Mouse (Mus musculus) fat pad, adult 2 months (tissue): ENCODE results near the gene Trappc2l.

ENCODE experiments used
- DNase-seq: peaks from one replicate; pipeline ENCODE4 v3.0.0-alpha.2; 2011; ENCODE audit warnings: low read depth, low spot score; ENCODE audit errors: extremely low read depth

The Trappc2l gene

DNA sequence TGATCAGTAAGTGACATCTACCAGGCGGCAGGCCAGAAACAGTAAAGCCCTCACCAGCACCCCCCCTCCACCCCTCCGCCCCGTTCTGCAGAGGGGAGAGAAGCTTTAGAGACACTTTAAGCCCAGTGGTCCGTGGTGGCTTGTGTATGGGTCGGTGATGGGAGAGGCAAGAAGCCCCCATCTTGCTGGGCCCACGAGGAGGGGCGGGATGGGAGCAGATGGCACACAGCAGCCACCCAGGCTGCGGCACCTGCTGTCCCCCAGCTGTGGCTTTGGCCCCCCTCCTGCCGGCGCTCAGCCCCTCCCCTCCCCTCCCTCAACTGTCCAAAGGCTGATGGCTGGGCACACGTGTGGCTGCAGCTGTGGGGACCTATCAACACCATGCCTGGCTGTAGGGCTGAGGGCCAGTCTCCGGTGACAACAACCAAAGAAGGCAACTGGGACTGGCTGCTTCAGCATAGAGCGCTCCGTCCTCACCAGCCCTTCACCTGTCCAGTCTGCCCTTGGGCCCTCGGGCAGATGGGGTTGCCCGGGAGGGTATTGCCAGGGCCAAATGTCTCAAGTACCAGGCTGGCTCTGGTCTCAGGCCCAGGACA, 40.0 kb downstream of the Trappc2l start:
- DNase-seq = no peak

DNA sequence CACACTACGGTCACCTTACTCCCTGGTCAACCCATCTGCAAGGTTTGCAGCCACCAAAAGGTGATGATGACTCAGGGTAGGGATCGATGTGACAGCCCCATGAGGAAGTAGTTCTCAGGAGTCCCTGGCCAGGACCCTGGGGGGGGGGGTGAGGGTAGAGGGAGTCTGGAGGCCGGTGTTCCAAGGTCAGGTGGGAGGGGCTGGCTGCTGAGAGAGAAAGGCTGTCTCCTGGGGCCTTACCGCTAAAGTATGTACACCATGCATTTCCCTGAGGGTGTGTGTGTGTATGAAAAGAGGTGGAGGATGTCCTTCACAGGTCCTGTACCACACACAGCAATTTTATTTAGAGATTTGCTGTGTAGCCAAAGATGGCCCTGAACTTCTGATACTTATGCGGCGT, 41.2 kb downstream of the Trappc2l start:
- DNase-seq = no peak

DNA sequence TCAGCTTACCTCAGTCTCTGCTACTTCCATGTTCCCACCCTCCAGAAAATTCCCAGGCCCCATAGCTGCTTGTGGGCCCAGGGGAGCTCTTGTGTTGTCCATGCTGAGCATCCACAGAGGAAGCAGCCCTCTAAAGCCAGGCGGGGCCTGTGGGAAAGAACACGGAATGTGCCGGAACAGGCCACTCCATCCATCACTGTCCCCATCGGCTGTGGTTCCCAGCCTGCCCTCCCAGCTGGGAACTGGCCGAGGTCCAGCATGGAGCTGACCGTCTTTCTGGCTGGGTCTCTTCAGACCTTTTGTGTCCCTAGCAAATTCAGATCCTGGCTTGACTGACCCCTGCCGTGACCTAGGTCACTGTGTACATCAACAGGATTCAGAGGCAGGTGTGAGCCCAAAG, 43.3 kb downstream of the Trappc2l start:
- no peak for DNase-seq

DNA sequence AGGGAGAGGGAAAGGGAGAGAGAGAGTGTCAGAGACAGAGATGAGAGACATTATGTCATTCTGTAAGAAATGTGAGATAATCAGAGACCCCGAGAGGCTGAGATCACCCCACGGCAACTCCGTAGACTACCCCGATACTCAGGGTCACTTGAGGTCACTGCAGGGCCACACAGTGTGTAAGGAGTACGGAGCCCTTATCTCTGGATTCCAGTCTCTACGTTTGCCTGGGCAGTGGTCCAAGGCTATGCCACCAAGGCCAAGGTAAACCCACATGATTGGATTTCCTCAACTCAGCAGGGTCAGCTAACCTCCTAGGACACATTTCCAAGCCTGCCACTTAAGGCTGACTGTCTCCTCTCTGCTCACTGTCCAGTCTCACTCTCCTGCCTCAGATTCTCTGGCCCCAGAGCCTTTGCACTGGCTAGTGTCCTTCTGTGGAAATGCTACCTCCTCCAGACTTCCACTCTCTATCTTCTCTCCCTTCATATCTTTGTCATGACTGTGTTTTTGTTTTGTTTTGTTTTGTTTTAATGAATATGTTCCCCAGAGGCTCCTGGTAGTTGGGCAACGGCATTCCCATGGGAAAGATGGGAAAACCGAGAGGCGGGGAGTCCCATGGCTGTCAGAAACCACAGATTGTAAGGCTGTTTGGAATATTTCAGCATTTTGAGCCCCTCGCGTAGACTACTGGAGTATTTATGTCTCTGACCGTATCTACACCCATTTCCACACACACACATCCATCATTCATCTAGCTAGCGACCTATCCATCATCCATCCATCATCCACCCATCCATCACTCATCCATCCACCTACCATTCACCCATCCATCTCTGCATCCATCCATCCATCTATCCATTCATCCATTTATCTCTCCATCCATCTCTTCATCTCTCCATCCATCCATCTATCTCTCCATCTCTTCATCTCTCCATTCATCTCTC, 44.9 kb downstream of the Trappc2l start:
- DNase-seq = no peak

DNA sequence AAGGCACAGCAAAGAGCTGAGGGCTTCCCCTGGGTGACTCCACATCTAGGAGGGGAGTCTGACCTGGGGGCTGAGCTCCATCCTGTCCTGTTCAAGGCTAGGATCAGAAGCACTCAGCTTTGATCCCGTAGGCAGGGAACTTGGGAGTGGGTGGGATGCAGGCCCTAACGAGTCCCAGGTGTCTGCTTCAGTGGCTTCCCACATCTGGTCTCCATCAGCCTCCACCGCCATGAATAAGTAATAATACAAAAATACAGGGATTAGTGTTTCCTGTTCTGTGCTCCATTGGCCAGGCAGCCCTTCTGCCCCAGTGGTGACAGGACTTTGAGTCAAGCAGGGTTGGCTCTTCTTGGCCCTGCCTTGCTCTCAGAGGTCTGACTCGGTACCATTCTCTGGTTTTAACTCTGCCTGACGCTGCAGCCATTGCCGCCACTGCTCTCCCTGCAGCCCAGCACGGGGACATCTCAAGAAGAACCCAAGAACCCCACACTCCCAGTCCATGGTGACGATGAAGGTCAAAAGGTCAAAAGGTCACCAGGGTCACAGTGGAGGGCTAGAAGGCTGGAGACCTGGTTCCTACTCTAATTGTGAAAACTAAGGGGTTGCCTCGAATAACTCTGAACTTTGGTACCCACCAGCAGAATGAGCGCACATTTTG, 46.8 kb downstream of the Trappc2l start:
- DNase-seq = no peak

DNA sequence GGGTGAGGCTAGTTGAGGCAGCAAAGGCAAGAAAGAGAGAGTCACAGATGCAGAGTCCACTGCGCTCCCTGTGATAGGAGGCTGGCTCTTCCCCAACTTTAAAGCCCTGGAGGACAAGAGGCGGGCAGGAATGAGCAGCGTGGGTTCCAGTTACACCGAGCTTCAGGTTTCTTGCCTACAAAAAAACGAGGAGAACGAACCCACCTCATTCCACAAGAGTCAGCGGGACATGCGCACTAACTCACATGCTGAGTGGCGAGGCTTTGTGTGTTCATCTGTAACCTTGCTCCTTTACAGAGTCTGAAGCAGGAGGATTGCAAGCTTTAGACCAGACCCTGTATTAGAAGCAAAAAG, 47.3 kb downstream of the Trappc2l start:
- DNase-seq = no peak

DNA sequence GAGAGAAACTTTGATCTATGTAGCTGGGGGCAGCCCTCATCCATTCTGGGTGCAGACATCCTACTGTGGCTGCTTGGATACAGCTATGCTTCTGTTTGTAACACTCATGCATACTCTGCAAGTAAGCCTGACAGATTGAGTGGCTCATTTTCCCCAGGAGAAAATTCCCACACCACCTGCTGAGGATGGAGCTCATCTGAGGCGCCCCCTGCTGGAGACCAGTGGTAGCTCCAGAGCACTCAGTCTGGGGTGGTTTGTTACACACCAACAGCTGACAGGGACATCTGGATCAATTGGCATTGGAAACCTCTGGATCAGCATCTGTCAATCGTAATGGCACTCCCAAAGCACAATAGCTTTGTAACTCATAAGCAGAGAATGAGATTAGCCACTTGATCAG, 48.6 kb downstream of the Trappc2l start:
- no peak for DNase-seq

DNA sequence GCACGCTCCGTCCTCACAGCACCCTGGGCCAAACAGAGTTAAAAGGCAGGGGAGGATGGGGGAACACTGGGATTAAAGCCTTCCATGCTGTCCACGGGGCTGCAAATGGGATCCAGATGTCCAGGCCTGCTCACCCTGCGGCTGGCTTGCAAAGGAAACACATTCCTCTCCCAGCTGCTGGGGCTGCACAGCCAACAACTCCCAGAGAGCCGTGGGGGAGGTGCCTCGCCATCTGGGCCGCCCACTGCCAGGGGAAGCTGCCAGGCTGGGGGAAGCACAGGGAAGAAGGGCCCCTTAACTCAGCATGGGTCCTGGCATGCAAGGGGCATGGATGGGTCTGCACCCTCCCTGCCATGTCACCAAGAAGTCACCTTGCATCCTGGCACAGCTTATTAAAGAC, 49.7 kb downstream of the Trappc2l start:
- DNase-seq = no peak

DNA sequence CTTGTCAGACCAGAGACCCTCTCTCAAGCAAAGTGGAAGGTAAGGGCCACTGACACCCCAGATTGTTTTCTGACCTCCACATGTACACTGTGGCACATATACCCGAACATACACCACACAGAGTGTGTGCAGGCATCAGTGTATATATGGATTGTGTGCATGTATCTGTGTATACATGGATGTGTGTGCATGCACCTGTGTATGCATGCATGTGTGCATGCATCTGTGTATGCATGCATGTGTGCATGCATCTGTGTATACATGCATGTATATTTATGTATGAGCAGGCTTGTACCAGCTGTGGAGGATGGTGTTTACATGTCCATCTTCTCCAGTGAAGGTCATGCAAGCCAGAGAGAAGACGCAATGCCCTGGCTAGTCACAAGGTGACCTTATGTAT, 50.5 kb downstream of the Trappc2l start:
- no peak for DNase-seq

DNA sequence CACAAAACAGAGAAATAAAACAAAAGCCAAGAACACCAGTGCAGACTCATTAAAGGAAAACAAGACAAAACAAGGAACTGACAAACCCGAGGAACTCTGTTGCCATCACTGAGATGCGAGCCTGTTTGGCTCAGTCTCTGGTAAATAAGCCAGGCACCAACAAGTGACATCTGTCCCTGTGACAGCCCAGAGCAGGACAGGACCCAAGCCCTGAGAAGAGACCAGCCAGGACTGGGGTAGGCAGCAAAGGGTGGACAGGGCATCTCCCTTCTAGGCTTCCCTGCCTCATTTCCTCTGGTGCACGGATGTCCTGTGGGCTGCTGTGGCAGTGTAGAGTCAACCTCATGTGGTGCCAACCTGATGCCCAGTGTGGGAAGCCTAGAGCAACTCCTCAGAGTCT, 51.7 kb downstream of the Trappc2l start:
- DNase-seq = no peak

DNA sequence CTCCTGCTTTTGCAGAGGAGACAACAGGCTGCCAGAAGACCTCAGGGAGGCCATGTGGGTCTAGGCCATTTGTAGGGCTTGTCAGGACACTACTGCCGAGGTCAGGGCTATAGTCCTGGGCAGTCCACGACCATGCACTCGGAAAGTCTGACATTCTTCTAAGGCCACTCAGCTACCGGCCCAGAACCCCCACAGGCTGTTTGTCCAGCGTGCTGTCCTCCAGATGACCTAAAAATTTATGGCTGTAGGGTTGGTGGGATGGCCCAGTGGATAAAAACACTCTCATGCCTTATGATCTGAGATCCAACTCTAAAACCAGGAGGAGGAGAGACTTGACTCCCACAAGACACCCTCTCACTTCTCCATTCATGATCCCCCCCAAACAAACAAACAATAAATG, 52.2 kb downstream of the Trappc2l start:
- no peak for DNase-seq

DNA sequence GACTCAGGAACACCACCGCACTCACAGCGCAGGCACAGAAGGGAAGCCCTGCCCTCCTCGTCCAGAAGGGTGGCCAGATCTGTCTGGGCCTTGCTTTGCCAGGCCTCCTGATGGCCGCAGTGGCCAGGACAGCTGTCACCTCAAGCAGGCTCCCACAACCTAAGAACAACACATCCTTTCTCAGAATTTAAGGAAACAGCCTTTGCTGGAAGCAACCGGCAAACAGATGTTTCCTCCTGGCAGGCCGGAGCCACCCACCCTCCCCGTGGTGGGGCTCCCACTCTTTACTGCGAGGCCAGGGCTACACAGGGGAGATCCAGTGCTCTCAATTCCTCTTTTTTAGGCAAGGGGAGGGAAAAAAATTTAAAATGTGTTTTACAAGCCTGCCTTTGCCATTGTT, 53.8 kb downstream of the Trappc2l start:
- no peak for DNase-seq

DNA sequence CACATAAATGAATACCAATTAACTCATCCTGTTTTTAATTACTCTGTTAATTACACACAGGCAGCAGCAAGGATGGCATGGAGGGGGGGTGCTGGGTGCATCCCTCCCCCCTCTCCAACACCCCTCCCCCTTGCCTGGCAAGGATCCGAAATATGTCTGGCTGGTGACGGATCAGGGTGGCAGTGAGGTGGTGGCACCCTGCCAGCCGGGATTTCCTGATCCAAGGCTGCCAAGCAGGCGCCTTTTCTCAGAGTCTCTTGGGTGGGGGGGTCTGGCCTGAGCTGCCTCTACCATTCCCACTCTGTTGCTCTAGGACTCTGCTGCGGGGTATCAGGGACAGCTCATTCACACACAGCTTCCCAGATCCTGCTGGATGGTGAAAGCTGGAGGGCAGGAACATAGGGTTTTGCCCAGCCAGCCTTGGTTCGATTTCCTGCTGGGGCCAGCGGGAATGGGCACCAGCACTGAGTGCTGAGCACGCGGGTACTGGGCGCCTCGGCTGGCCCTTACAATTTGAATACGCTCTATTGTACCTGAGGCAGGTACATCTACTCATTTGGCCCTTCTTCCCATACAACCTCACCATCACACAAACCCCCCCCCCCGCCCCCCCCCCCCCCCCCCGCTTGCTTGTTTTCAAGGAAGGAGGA, 54.4 kb downstream of the Trappc2l start:
- no peak for DNase-seq
